Mouse (Mus musculus): ENCODE data around the gene Sgsm3. TPM values are rescaled to one million over a fixed set of nuclear protein-coding genes. Genes with fewer than 3 reads are reported as not detected.

Gene Sgsm3
- polyA plus RNA-seq, 1 experiment from 2014 or later, result 7.5 TPM

- no peak overlapping the region for H3K4me2 ChIP-seq (ENCODE audit: low read depth, low read length)
- H3K27me3 ChIP-seq (ENCODE audit: insufficient read depth, low read length), result no peaks in the 10 kb centered on the region
- no peaks in the 10 kb centered on the region for H3K9me3 ChIP-seq (ENCODE audit: low read length)
- H3K9ac ChIP-seq (replicated peaks), result no peak overlapping the region
- WGBS (ENCODE audit: insufficient replicate concordance), result 52% methylated on average over 5 of the region's 5 CpGs
- no peak overlapping the region for H3K27ac ChIP-seq (ENCODE audit: low read depth)
- no peak for ATAC-seq
- H3K4me1 ChIP-seq (ENCODE audit: insufficient read depth), result peaks cover 18% of the 10 kb centered on the region
- no peak for DNase-seq
- no peak overlapping the region for H3K4me3 ChIP-seq (ENCODE audit: low read depth, low read length)
- TF ChIP-seq CTCF (IDR thresholded peaks at IDR 0.05; ENCODE audit: low read depth) (no peak), EP300 (IDR thresholded peaks at IDR 0.05; ENCODE audit: low read depth) (no peak)
- peaks cover 4% of the 10 kb centered on the region; the same call in 1 of the 2 replicates for H3K36me3 ChIP-seq (replicated peaks; ENCODE audit: insufficient read depth, low read length)
Measured at GRCm38 (mm10) chr15:80974311-80974710, 3.3 kb upstream of the Sgsm3 start.

GRCm38 (mm10) chr15:80975666-80976065 is 1.9 kb upstream of the Sgsm3 start:
- ATAC-seq, result no peak
- TF ChIP-seq EP300 (IDR thresholded peaks at IDR 0.05; ENCODE audit: low read depth) (no peak), CTCF (IDR thresholded peaks at IDR 0.05; ENCODE audit: low read depth) (no peak)
- no peaks in the 10 kb centered on the region for H3K9me3 ChIP-seq (ENCODE audit: low read length)

DNA sequence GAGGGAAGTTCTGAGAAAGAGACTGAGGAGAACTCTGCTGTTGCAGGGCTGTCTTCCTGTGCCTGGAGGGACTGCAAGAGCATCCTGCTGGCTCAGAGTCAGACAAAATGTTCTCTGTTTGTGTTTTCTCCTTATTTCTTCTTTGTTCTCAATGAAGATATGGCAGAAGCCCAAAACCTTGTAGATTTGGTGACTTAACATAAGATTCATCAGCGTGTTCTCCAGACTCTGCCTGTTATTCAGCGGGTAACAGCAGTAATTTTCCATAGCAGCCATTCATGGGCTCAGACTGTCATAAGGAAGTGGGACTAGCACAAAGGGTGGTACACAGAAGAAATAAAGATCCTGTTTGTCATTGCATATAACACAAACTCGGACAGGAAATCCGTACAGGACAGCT is 2.0 kb downstream of the Sgsm3 start:
- ATAC-seq (no peak), DNase-seq (no peak)
- no peak overlapping the region for H3K27ac ChIP-seq (ENCODE audit: low read depth)
- TF ChIP-seq EP300 (IDR thresholded peaks at IDR 0.05; ENCODE audit: low read depth) (no peak), CTCF (IDR thresholded peaks at IDR 0.05; ENCODE audit: low read depth) (no peak)
- H3K9ac ChIP-seq (replicated peaks), result no peak overlapping the region
- H3K4me2 ChIP-seq (ENCODE audit: low read depth, low read length), result no peak overlapping the region
- no peaks in the 10 kb centered on the region for H3K27me3 ChIP-seq (ENCODE audit: insufficient read depth, low read length)
- H3K4me3 ChIP-seq (ENCODE audit: low read depth, low read length), result no peak overlapping the region
- no peaks in the 10 kb centered on the region for H3K36me3 ChIP-seq (replicated peaks; ENCODE audit: insufficient read depth, low read length)
- peaks cover 18% of the 10 kb centered on the region for H3K4me1 ChIP-seq (ENCODE audit: insufficient read depth)
- H3K9me3 ChIP-seq (ENCODE audit: low read length), result no peaks in the 10 kb centered on the region
- WGBS (ENCODE audit: insufficient replicate concordance), result 70% methylated on average over 4 of the region's 4 CpGs

More at GRCm38 (mm10) chr15:80975666-80976065, 1.9 kb upstream of the Sgsm3 start:
- Histone ChIP-seq H3K4me1 (ENCODE audit: insufficient read depth) (peaks cover 18% of the 10 kb centered on the region), H3K4me2 (ENCODE audit: low read depth, low read length) (no peak overlapping the region), H3K9ac (replicated peaks) (no peak overlapping the region), H3K4me3 (ENCODE audit: low read depth, low read length) (no peak overlapping the region), H3K27me3 (ENCODE audit: insufficient read depth, low read length) (no peaks in the 10 kb centered on the region), H3K36me3 (replicated peaks; ENCODE audit: insufficient read depth, low read length) (no peaks in the 10 kb centered on the region), H3K27ac (ENCODE audit: low read depth) (no peak overlapping the region)
- WGBS (ENCODE audit: insufficient replicate concordance), result 55% methylated on average over 3 of the region's 3 CpGs
- no peak for DNase-seq

DNA sequence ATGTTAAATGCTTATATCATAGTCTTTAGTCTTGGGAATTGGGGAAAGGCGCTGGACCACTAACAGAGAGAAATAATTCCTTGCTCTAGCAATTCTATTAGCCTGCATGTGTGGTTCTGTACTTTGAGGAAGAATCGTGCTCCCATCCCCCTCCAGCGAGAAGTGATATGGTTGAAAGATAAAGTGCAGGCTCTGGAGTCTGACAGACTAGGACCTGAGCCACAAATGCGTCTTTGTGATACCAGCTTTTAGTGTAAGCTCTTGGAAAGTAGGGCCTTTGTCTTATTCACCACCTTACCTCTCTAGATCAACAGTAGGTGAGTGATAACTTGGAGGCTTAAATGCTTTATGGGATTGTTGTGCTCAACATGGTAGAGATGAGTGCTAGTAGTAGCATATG is 3.6 kb downstream of the Sgsm3 start:
- ATAC-seq (no peak), DNase-seq (no peak)
- H3K36me3 ChIP-seq (replicated peaks; ENCODE audit: insufficient read depth, low read length), result no peaks in the 10 kb centered on the region
- H3K27me3 ChIP-seq (ENCODE audit: insufficient read depth, low read length), result no peaks in the 10 kb centered on the region
- no peaks in the 10 kb centered on the region for H3K9me3 ChIP-seq (ENCODE audit: low read length)
- TF ChIP-seq CTCF (IDR thresholded peaks at IDR 0.05; ENCODE audit: low read depth) (no peak), EP300 (IDR thresholded peaks at IDR 0.05; ENCODE audit: low read depth) (no peak)
- no peak overlapping the region for H3K4me3 ChIP-seq (ENCODE audit: low read depth, low read length)
- H3K9ac ChIP-seq (replicated peaks), result no peak overlapping the region
- H3K4me2 ChIP-seq (ENCODE audit: low read depth, low read length), result no peak overlapping the region
- peaks cover 14% of the 10 kb centered on the region for H3K4me1 ChIP-seq (ENCODE audit: insufficient read depth)
- WGBS (ENCODE audit: insufficient replicate concordance), result 60% methylated on average over 4 of the region's 4 CpGs
- H3K27ac ChIP-seq (ENCODE audit: low read depth), result no peak overlapping the region

GRCm38 (mm10) chr15:80983264-80983663 is 5.7 kb downstream of the Sgsm3 start:
- H3K27ac ChIP-seq (ENCODE audit: low read depth), result no peak overlapping the region
- H3K27me3 ChIP-seq (ENCODE audit: insufficient read depth, low read length), result no peaks in the 10 kb centered on the region
- 83% methylated on average over 2 of the region's 2 CpGs for WGBS (ENCODE audit: insufficient replicate concordance)
- H3K4me2 ChIP-seq (ENCODE audit: low read depth, low read length), result no peak overlapping the region
- H3K4me3 ChIP-seq (ENCODE audit: low read depth, low read length), result no peak overlapping the region
- ATAC-seq, result no peak
- no peaks in the 10 kb centered on the region for H3K9me3 ChIP-seq (ENCODE audit: low read length)
- TF ChIP-seq EP300 (IDR thresholded peaks at IDR 0.05; ENCODE audit: low read depth) (no peak), CTCF (IDR thresholded peaks at IDR 0.05; ENCODE audit: low read depth) (no peak)
- no peak for DNase-seq
- no peaks in the 10 kb centered on the region for H3K36me3 ChIP-seq (replicated peaks; ENCODE audit: insufficient read depth, low read length)
- H3K4me1 ChIP-seq (ENCODE audit: insufficient read depth), result peaks cover 10% of the 10 kb centered on the region
- no peak overlapping the region for H3K9ac ChIP-seq (replicated peaks)

DNA sequence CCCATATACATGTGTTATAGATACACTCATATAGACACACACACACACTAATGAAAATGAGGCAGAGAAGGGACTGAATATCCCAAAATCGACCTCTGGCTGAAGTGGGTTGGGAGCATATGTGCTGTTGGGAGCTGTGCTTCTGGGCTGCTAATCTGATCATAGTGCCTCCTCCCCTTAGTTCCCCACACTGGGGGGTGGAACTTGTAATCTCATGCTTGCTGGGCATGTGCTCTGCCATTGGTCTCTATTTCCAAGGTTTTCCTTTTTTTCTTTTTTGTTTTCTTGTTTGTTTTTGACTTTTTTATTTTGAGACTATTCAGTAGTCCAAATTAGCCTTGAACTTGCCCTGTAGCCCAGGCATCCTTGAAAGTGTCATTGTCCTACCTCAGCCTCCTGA is 10.8 kb downstream of the Sgsm3 start:
- no peak for TF ChIP-seq EP300 (IDR thresholded peaks at IDR 0.05; ENCODE audit: low read depth)
- no peak for TF ChIP-seq CTCF (IDR thresholded peaks at IDR 0.05; ENCODE audit: low read depth)
- DNase-seq, result no peak
- Histone ChIP-seq H3K27me3 (ENCODE audit: insufficient read depth, low read length) (no peaks in the 10 kb centered on the region), H3K36me3 (replicated peaks; ENCODE audit: insufficient read depth, low read length) (no peaks in the 10 kb centered on the region), H3K27ac (ENCODE audit: low read depth) (no peak overlapping the region), H3K4me3 (ENCODE audit: low read depth, low read length) (no peak overlapping the region), H3K4me2 (ENCODE audit: low read depth, low read length) (no peak overlapping the region), H3K9me3 (ENCODE audit: low read length) (no peaks in the 10 kb centered on the region), H3K4me1 (ENCODE audit: insufficient read depth) (peaks cover 4% of the 10 kb centered on the region; the same call in 1 of the 2 replicates), H3K9ac (replicated peaks) (no peak overlapping the region)
- ATAC-seq, result no peak
- WGBS (ENCODE audit: insufficient replicate concordance), result 32% methylated on average over 1 of the region's 1 CpGs

DNA sequence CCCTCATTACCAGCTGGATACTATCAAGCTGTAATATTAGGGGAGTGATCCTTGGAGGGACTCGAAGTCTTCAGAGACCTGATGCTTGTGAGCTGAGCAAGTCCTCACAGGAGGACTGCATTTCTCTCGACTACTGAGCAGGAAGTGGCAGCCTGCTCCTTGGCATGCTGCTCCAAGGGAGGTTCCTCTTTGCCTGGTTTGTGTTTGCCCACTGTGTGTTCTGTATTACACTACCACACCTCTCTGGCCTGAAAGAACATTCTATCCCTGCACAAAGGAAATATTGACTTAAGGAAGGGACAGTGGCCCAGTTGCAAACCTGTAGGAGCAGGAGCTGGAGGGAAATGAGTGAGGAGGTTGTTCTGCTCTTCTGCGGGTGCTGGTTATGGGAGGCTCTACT is 12.1 kb downstream of the Sgsm3 start:
- ATAC-seq (peak; percentile 64), DNase-seq (no peak)
- no peak for TF ChIP-seq EP300 (IDR thresholded peaks at IDR 0.05; ENCODE audit: low read depth)
- no peaks in the 10 kb centered on the region for H3K9me3 ChIP-seq (ENCODE audit: low read length)
- H3K27ac ChIP-seq (ENCODE audit: low read depth), result peak overlapping the region; percentile 0; the same call in 1 of the 2 replicates
- H3K4me2 ChIP-seq (ENCODE audit: low read depth, low read length), result no peak overlapping the region
- H3K36me3 ChIP-seq (replicated peaks; ENCODE audit: insufficient read depth, low read length), result no peaks in the 10 kb centered on the region
- peaks cover 4% of the 10 kb centered on the region; the same call in 1 of the 2 replicates for H3K4me1 ChIP-seq (ENCODE audit: insufficient read depth)
- H3K27me3 ChIP-seq (ENCODE audit: insufficient read depth, low read length), result no peaks in the 10 kb centered on the region
- no peak overlapping the region for H3K4me3 ChIP-seq (ENCODE audit: low read depth, low read length)
- H3K9ac ChIP-seq (replicated peaks), result no peak overlapping the region
- WGBS (ENCODE audit: insufficient replicate concordance), result 58% methylated on average over 3 of the region's 3 CpGs

Measured in liver, postnatal 0 days (tissue).